Mouse (Mus musculus) stomach, embryonic 14.5 days (tissue): ENCODE results near the gene Senp8. TPM values are rescaled to one million over a fixed set of nuclear protein-coding genes. Genes with fewer than 3 reads are reported as not detected.
A peak's percentile ranks its signal among the peaks of the same experiment; 100 is the strongest.
"Not testable (repeated sequence)": the region's sequence is repeated elsewhere in the genome, so short reads cannot be mapped to it uniquely, and the experiment has no call there.

ENCODE experiments used
- ATAC-seq: fragments of 200-750 bp; cut with Nextera tagmentation; 2 replicates; pipeline ENCODE4 v1.8.0; 2017; ENCODE audit warnings: low read depth, moderate TSS enrichment; ENCODE audit not compliant: insufficient number of reproducible peaks, insufficient read depth, low FRiP score
- H3K27ac ChIP-seq: fragments of 300-500 bp; sonication (generic); 2 replicates; pipeline ENCODE4 v1.5.1; 2014; ENCODE audit warnings: mild to moderate bottlenecking, low read length, moderate library complexity, mixed read lengths
- H3K27me3 ChIP-seq: fragments of 300-500 bp; sonication (generic); 2 replicates; pipeline ENCODE4 v1.6.1; 2014; ENCODE audit warnings: low read length, control low read depth, mixed read lengths; ENCODE audit not compliant: control insufficient read depth, insufficient read depth
- H3K36me3 ChIP-seq: fragments of 300-500 bp; sonication (generic); 2 replicates; pipeline ENCODE4 v1.6.1; 2014; ENCODE audit warnings: mild to moderate bottlenecking, control low read depth, low read length, moderate library complexity, mixed read lengths; ENCODE audit not compliant: control insufficient read depth, insufficient read depth
- H3K4me1 ChIP-seq: fragments of 300-500 bp; sonication (generic); 2 replicates; pipeline ENCODE4 v1.6.1; 2014; ENCODE audit warnings: low read length, control low read depth, mixed read lengths; ENCODE audit not compliant: control insufficient read depth, insufficient read depth
- H3K4me2 ChIP-seq: fragments of 300-500 bp; sonication (generic); replicated peaks from 2 replicates; pipeline ENCODE4 v1.6.1; 2014; ENCODE audit warnings: low read depth, low read length, control low read depth
- H3K4me3 ChIP-seq: fragments of 300-500 bp; sonication (generic); 2 replicates; pipeline ENCODE4 v1.5.1; 2014; ENCODE audit warnings: low read depth, low read length, control low read depth
- H3K9ac ChIP-seq: fragments of 300-500 bp; sonication (generic); replicated peaks from 2 replicates; pipeline ENCODE4 v1.6.1; 2014; ENCODE audit warnings: low read depth, mild to moderate bottlenecking, control low read depth, low read length, moderate library complexity, mixed read lengths
- H3K9me3 ChIP-seq: fragments of 300-500 bp; sonication (generic); 2 replicates; pipeline ENCODE4 v1.6.1; 2016; ENCODE audit warnings: low read depth, low read length, control low read depth; ENCODE audit not compliant: control insufficient read depth
- WGBS: fragments of 180-500 bp; shearing (Covaris S2); extraction: QIAGEN DNeasy Blood & Tissue Kit; methylation state at CpG from one replicate; pipeline ENCODE4 v1.1.7; 2014; 5-methylcytosine and 5-hydroxymethylcytosine counted together
- polyA plus RNA-seq: library from polyadenylated mRNA; unstranded; fragments of >200 nt; fragmentation: Nextera tagmentation; extraction: Ambion mirVana; gene quantifications from 2 replicates; pipeline ENCODE4 v1.2.1, GENCODE M21; 2014

The Senp8 gene
- polyA plus RNA-seq: 11.7 and 12.4 TPM in 2 replicates

- no peaks in the 10 kb centered on the region for H3K36me3 ChIP-seq
- WGBS: 1% methylated on average over 59 of the region's 59 CpGs
- H3K4me2 ChIP-seq: peak within 1 kb of the TSS; percentile 82
- ATAC-seq: peak; percentile 94
- no peaks in the 10 kb centered on the region for H3K9me3 ChIP-seq
- H3K4me3 ChIP-seq: peak within 1 kb of the TSS; percentile 80
- H3K4me1 ChIP-seq: peaks cover 6% of the 10 kb centered on the region; the same call in 1 of the 2 replicates
- no peaks in the 10 kb centered on the region for H3K27me3 ChIP-seq
- peak within 1 kb of the TSS; percentile 71 for H3K9ac ChIP-seq
- H3K27ac ChIP-seq: peak within 1 kb of the TSS; percentile 91
Measured at GRCm38 (mm10) chr9:59750267-59751065, at the start of gene Senp8, which contains the start of gene Myo9a. Senp8 (minus strand) TSS chr9:59750710. Myo9a (plus strand) TSS chr9:59750896.

GRCm38 (mm10) chr9:59766966-59767461 lies 16.5 kb upstream of the Senp8 start:
- not testable (repeated sequence) for ATAC-seq, H3K4me3 ChIP-seq, H3K27me3 ChIP-seq, H3K4me2 ChIP-seq, H3K4me1 ChIP-seq, H3K9ac ChIP-seq, H3K9me3 ChIP-seq, H3K36me3 ChIP-seq, H3K27ac ChIP-seq
- 87% methylated on average over 11 of the region's 13 CpGs for WGBS

DNA sequence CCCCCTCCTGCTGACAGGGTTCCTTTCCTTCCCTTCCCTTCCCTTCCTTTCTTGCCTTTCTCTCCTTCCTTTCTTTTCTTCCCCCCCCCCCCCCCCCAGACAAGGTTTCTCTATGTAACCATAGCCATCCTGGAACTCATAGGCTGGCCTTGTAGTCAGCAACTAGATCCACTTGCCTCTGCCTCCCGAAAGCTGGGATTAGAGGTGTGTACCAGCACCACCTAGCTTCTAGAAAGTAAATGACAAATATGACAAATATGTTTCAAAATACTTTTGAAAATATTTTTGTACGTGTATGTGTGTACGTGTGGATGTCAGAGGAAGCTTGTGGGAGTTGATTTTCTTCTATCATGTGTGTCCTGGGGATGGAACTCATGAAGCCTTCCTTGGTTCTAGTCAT lies 10.0 kb upstream of the Senp8 start:
- Histone ChIP-seq H3K4me3 (no peak overlapping the region), H3K4me1 (no peaks in the 10 kb centered on the region), H3K4me2 (no peak overlapping the region), H3K27me3 (no peaks in the 10 kb centered on the region), H3K9me3 (no peaks in the 10 kb centered on the region), H3K9ac (no peak overlapping the region), H3K27ac (no peak overlapping the region), H3K36me3 (no peaks in the 10 kb centered on the region)
- ATAC-seq: no peak
- WGBS: 73% methylated on average over 3 of the region's 3 CpGs

- H3K9me3 ChIP-seq, H3K36me3 ChIP-seq, H3K9ac ChIP-seq, H3K27me3 ChIP-seq, H3K4me3 ChIP-seq, H3K4me2 ChIP-seq, H3K4me1 ChIP-seq, H3K27ac ChIP-seq, ATAC-seq: not testable (repeated sequence)
- 100% methylated on average over 2 of the region's 3 CpGs for WGBS
Measured at GRCm38 (mm10) chr9:59757016-59757415, 6.5 kb upstream of the Senp8 start.

DNA sequence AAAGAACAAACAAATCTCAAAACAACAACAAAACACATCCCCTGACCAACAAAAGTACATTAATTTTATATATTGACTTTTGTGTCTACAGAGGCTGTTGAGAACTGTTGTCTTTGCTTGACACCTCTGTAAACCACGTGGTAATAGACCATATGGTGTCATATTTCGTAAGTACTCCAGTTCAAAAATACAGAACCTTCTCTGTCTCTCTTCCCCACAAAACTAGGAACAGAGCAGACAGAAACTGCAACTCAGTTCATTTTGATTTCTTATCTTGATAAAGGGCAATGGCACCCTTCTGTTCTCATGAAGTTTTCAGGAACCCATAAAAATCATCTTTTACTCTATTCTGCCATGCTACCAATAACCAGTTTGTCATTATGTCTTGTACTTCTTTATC lies 4.7 kb upstream of the Senp8 start:
- H3K9ac ChIP-seq: no peak overlapping the region
- no peak overlapping the region for H3K4me3 ChIP-seq
- H3K36me3 ChIP-seq: no peaks in the 10 kb centered on the region
- no peak overlapping the region for H3K4me2 ChIP-seq
- 61% methylated on average over 2 of the region's 2 CpGs for WGBS
- no peaks in the 10 kb centered on the region for H3K4me1 ChIP-seq
- ATAC-seq: no peak
- H3K27me3 ChIP-seq: no peaks in the 10 kb centered on the region
- no peaks in the 10 kb centered on the region for H3K9me3 ChIP-seq
- H3K27ac ChIP-seq: no peak overlapping the region

GRCm38 (mm10) chr9:59751966-59752365 lies 1.5 kb upstream of the Senp8 start:
- ATAC-seq: no peak
- Histone ChIP-seq H3K4me2 (peak overlapping the region; percentile 77), H3K27me3 (no peaks in the 10 kb centered on the region), H3K36me3 (no peaks in the 10 kb centered on the region), H3K4me1 (peaks cover 6% of the 10 kb centered on the region; the same call in 1 of the 2 replicates), H3K27ac (0 out of 2 replicates have a peak overlapping the region, but pooled peaks have one; percentile 91), H3K4me3 (peak overlapping the region; percentile 80), H3K9ac (peak overlapping the region; percentile 71), H3K9me3 (no peaks in the 10 kb centered on the region)
- WGBS: 2% methylated on average over 2 of the region's 2 CpGs

- Histone ChIP-seq H3K27me3 (no peaks in the 10 kb centered on the region), H3K4me1 (peaks cover 6% of the 10 kb centered on the region; the same call in 1 of the 2 replicates), H3K4me2 (peak overlapping the region; percentile 77), H3K9me3 (no peaks in the 10 kb centered on the region), H3K9ac (peak overlapping the region; percentile 71), H3K36me3 (no peaks in the 10 kb centered on the region), H3K4me3 (peak overlapping the region; percentile 80), H3K27ac (peak overlapping the region; percentile 91)
- ATAC-seq: peak; percentile 95
- under 1% methylated on average over 28 of the region's 49 CpGs for WGBS
Measured at GRCm38 (mm10) chr9:59751066-59751581, 614 bp upstream of the Senp8 start.

DNA sequence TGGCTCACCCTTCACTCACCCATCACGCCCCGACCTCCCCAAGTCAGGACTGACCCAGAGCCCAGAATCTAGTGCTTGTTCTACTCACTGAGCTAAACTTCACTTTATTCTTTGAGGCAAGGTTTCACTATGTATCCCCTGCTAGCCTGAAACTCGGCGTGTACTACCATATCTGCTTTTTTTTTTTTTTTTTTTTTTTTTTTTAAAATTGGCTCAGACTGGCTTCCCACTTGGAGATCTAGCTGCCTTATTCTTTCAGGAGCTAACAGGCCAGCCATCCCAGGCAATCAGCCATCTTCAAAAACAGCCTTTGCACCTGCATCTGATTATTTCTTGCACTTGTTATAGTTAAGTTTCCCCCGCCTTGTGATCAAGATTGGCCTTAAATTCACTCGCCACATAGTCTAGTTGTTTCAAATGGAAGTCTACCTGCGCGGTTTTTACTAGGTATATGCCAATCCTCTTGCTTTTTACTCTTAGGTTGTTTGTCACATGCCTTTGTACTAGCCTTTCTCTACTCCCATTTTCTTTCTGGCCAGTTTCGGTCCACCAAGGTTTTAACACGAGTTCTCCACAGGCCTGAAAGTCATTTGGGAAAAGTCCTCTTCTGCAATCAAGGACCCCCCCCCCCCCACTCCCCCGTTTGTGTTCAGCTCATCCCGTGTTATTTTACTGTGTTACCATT lies 787 bp downstream of the Senp8 start:
- Histone ChIP-seq H3K9me3 (no peaks in the 10 kb centered on the region), H3K27me3 (no peaks in the 10 kb centered on the region), H3K27ac (peak overlapping the region; percentile 90), H3K4me3 (peak overlapping the region; percentile 80), H3K9ac (peak overlapping the region; percentile 48), H3K36me3 (no peaks in the 10 kb centered on the region), H3K4me1 (peaks cover 6% of the 10 kb centered on the region; the same call in 1 of the 2 replicates), H3K4me2 (peak overlapping the region; percentile 82)
- WGBS: 34% methylated on average over 12 of the region's 12 CpGs
- ATAC-seq: no peak
